Mouse (Mus musculus): ENCODE data around the gene Gadl1. TPM values are rescaled to one million over a fixed set of nuclear protein-coding genes. Genes with fewer than 3 reads are reported as not detected.

Gene Gadl1
- polyA plus RNA-seq (2015; fragmentation: Nextera tagmentation; extraction: Ambion mirVana): 0.50 and 0.53 TPM in 2 replicates

- H3K27ac ChIP-seq: no peak within 1 kb of the TSS
- no peak within 1 kb of the TSS for H3K4me3 ChIP-seq (replicated peaks)
- H3K9me3 ChIP-seq: no peaks in the 10 kb centered on the region
- no peak within 1 kb of the TSS for H3K9ac ChIP-seq
- H3K36me3 ChIP-seq: no peaks in the 10 kb centered on the region
- no peak for ATAC-seq
- H3K4me2 ChIP-seq (replicated peaks): no peak within 1 kb of the TSS
- H3K4me1 ChIP-seq (replicated peaks): peaks cover 3% of the 10 kb centered on the region; the same call in 1 of the 2 replicates
- 74% methylated on average over 9 of the region's 9 CpGs for WGBS
- no peaks in the 10 kb centered on the region for H3K27me3 ChIP-seq (replicated peaks)
Measured at GRCm38 (mm10) chr9:115909155-115909554, at the start of gene Gadl1. Gene Gadl1, plus strand, starts transcription at chr9:115909455.

- Histone ChIP-seq H3K36me3 (no peaks in the 10 kb centered on the region), H3K27me3 (replicated peaks) (no peaks in the 10 kb centered on the region), H3K4me3 (replicated peaks) (no peak overlapping the region), H3K4me1 (replicated peaks) (no peaks in the 10 kb centered on the region), H3K4me2 (replicated peaks) (no peak overlapping the region), H3K27ac (no peak overlapping the region), H3K9ac (no peak overlapping the region), H3K9me3 (no peaks in the 10 kb centered on the region)
- 70% methylated on average over 5 of the region's 5 CpGs for WGBS
- no peak for ATAC-seq
Measured at GRCm38 (mm10) chr9:115862802-115863201, 46.5 kb upstream of the Gadl1 start.

GRCm38 (mm10) chr9:115863326-115863725, 45.9 kb upstream of the Gadl1 start:
- Histone ChIP-seq H3K36me3 (no peaks in the 10 kb centered on the region), H3K27me3 (replicated peaks) (no peaks in the 10 kb centered on the region), H3K9me3 (no peaks in the 10 kb centered on the region), H3K4me1 (replicated peaks) (no peaks in the 10 kb centered on the region), H3K27ac (no peak overlapping the region), H3K4me2 (replicated peaks) (no peak overlapping the region), H3K4me3 (replicated peaks) (no peak overlapping the region), H3K9ac (no peak overlapping the region)
- WGBS: 73% methylated on average over 6 of the region's 6 CpGs
- ATAC-seq: no peak

- ATAC-seq: no peak
- WGBS: 34% methylated on average over 2 of the region's 2 CpGs
- no peak overlapping the region for H3K27ac ChIP-seq
Measured at GRCm38 (mm10) chr9:115867277-115867676, 42.0 kb upstream of the Gadl1 start.

GRCm38 (mm10) chr9:115870168-115870567, 39.1 kb upstream of the Gadl1 start:
- H3K9ac ChIP-seq: no peak overlapping the region
- ATAC-seq: no peak
- no peaks in the 10 kb centered on the region for H3K27me3 ChIP-seq (replicated peaks)
- WGBS: 87% methylated on average over 13 of the region's 13 CpGs
- no peak overlapping the region for H3K27ac ChIP-seq
- H3K36me3 ChIP-seq: no peaks in the 10 kb centered on the region
- no peak overlapping the region for H3K4me3 ChIP-seq (replicated peaks)
- no peaks in the 10 kb centered on the region for H3K4me1 ChIP-seq (replicated peaks)
- no peak overlapping the region for H3K4me2 ChIP-seq (replicated peaks)
- H3K9me3 ChIP-seq: no peaks in the 10 kb centered on the region

More at GRCm38 (mm10) chr9:115867277-115867676, 42.0 kb upstream of the Gadl1 start:
- Histone ChIP-seq H3K9ac (no peak overlapping the region), H3K4me3 (replicated peaks) (no peak overlapping the region), H3K27me3 (replicated peaks) (no peaks in the 10 kb centered on the region), H3K9me3 (no peaks in the 10 kb centered on the region), H3K36me3 (no peaks in the 10 kb centered on the region), H3K4me1 (replicated peaks) (no peaks in the 10 kb centered on the region), H3K4me2 (replicated peaks) (no peak overlapping the region)

- Histone ChIP-seq H3K9ac (no peak overlapping the region), H3K4me3 (replicated peaks) (no peak overlapping the region), H3K4me1 (replicated peaks) (no peaks in the 10 kb centered on the region), H3K4me2 (replicated peaks) (no peak overlapping the region), H3K27ac (no peak overlapping the region), H3K9me3 (no peaks in the 10 kb centered on the region), H3K36me3 (no peaks in the 10 kb centered on the region), H3K27me3 (replicated peaks) (no peaks in the 10 kb centered on the region)
- no peak for ATAC-seq
- 88% methylated on average over 5 of the region's 5 CpGs for WGBS
Measured at GRCm38 (mm10) chr9:115870640-115871039, 38.6 kb upstream of the Gadl1 start.

GRCm38 (mm10) chr9:115880500-115880899, 28.8 kb upstream of the Gadl1 start:
- Histone ChIP-seq H3K27me3 (replicated peaks) (no peaks in the 10 kb centered on the region), H3K36me3 (no peaks in the 10 kb centered on the region), H3K9me3 (no peaks in the 10 kb centered on the region), H3K27ac (no peak overlapping the region), H3K9ac (no peak overlapping the region), H3K4me3 (replicated peaks) (no peak overlapping the region), H3K4me1 (replicated peaks) (no peaks in the 10 kb centered on the region), H3K4me2 (replicated peaks) (no peak overlapping the region)
- no peak for ATAC-seq
- WGBS: 89% methylated on average over 6 of the region's 6 CpGs

- no peak overlapping the region for H3K4me2 ChIP-seq (replicated peaks)
- no peak for ATAC-seq
- 77% methylated on average over 3 of the region's 3 CpGs for WGBS
- H3K36me3 ChIP-seq: no peaks in the 10 kb centered on the region
- H3K27me3 ChIP-seq (replicated peaks): no peaks in the 10 kb centered on the region
- H3K27ac ChIP-seq: no peak overlapping the region
- no peaks in the 10 kb centered on the region for H3K4me1 ChIP-seq (replicated peaks)
- no peak overlapping the region for H3K4me3 ChIP-seq (replicated peaks)
- H3K9ac ChIP-seq: no peak overlapping the region
- no peaks in the 10 kb centered on the region for H3K9me3 ChIP-seq
Measured at GRCm38 (mm10) chr9:115881137-115881536, 28.1 kb upstream of the Gadl1 start.

GRCm38 (mm10) chr9:115882627-115883200, 26.5 kb upstream of the Gadl1 start:
- no peak overlapping the region for H3K4me3 ChIP-seq (replicated peaks)
- peak; percentile 56; the same call in 1 of the 2 replicates for ATAC-seq
- no peaks in the 10 kb centered on the region for H3K9me3 ChIP-seq
- 61% methylated on average over 5 of the region's 5 CpGs for WGBS
- no peak overlapping the region for H3K9ac ChIP-seq
- no peak overlapping the region for H3K4me2 ChIP-seq (replicated peaks)
- no peaks in the 10 kb centered on the region for H3K4me1 ChIP-seq (replicated peaks)
- H3K36me3 ChIP-seq: no peaks in the 10 kb centered on the region
- H3K27me3 ChIP-seq (replicated peaks): no peaks in the 10 kb centered on the region
- H3K27ac ChIP-seq: no peak overlapping the region

GRCm38 (mm10) chr9:115883413-115883812, 25.8 kb upstream of the Gadl1 start:
- H3K27ac ChIP-seq: no peak overlapping the region
- H3K27me3 ChIP-seq (replicated peaks): no peaks in the 10 kb centered on the region
- no peaks in the 10 kb centered on the region for H3K4me1 ChIP-seq (replicated peaks)
- H3K36me3 ChIP-seq: no peaks in the 10 kb centered on the region
- no peaks in the 10 kb centered on the region for H3K9me3 ChIP-seq
- no peak overlapping the region for H3K9ac ChIP-seq
- peak; percentile 78 for ATAC-seq
- H3K4me3 ChIP-seq (replicated peaks): no peak overlapping the region
- WGBS: 77% methylated on average over 5 of the region's 5 CpGs
- no peak overlapping the region for H3K4me2 ChIP-seq (replicated peaks)

- H3K27ac ChIP-seq: no peak overlapping the region
Measured at GRCm38 (mm10) chr9:115887571-115887970, 21.7 kb upstream of the Gadl1 start.

GRCm38 (mm10) chr9:115893131-115893530, 16.1 kb upstream of the Gadl1 start:
- WGBS: 72% methylated on average over 4 of the region's 4 CpGs
- no peak overlapping the region for H3K4me2 ChIP-seq (replicated peaks)
- H3K9ac ChIP-seq: no peak overlapping the region
- H3K9me3 ChIP-seq: no peaks in the 10 kb centered on the region
- no peak overlapping the region for H3K4me3 ChIP-seq (replicated peaks)
- no peaks in the 10 kb centered on the region for H3K36me3 ChIP-seq
- no peaks in the 10 kb centered on the region for H3K4me1 ChIP-seq (replicated peaks)
- H3K27ac ChIP-seq: no peak overlapping the region
- no peak for ATAC-seq
- H3K27me3 ChIP-seq (replicated peaks): no peaks in the 10 kb centered on the region

More at GRCm38 (mm10) chr9:115887571-115887970, 21.7 kb upstream of the Gadl1 start:
- 87% methylated on average over 5 of the region's 5 CpGs for WGBS
- ATAC-seq: no peak
- Histone ChIP-seq H3K27me3 (replicated peaks) (no peaks in the 10 kb centered on the region), H3K9ac (no peak overlapping the region), H3K36me3 (no peaks in the 10 kb centered on the region), H3K9me3 (no peaks in the 10 kb centered on the region), H3K4me3 (replicated peaks) (no peak overlapping the region), H3K4me1 (replicated peaks) (no peaks in the 10 kb centered on the region), H3K4me2 (replicated peaks) (no peak overlapping the region)

- Histone ChIP-seq H3K9ac (no peak overlapping the region), H3K4me2 (replicated peaks) (no peak overlapping the region), H3K27me3 (replicated peaks) (no peaks in the 10 kb centered on the region), H3K9me3 (no peaks in the 10 kb centered on the region), H3K4me1 (replicated peaks) (no peaks in the 10 kb centered on the region), H3K27ac (no peak overlapping the region), H3K4me3 (replicated peaks) (no peak overlapping the region), H3K36me3 (no peaks in the 10 kb centered on the region)
- peak; percentile 65 for ATAC-seq
- WGBS: 77% methylated on average over 10 of the region's 10 CpGs
Measured at GRCm38 (mm10) chr9:115893947-115894346, 15.3 kb upstream of the Gadl1 start.

Data from intestine, embryonic 15.5 days (tissue).